Mouse (Mus musculus) 3T3-L1 (cell line): ENCODE measurements around the gene 1700028J19Rik.

Experiments used
- DNase-seq: peaks from one replicate; pipeline ENCODE4 v3.0.0-alpha.2; 2015; ENCODE audit warnings: low read depth, low spot score

1700028J19Rik gene

GRCm38 (mm10) chr7:44246055-44246983 lies at the start of gene 1700028J19Rik, which contains the start of gene 2410002F23Rik:
Gene 1700028J19Rik (minus strand): TSS chr7:44246695.
Gene 2410002F23Rik (plus strand): TSS chr7:44246722.
- peak; percentile 82 for DNase-seq

- no peak for DNase-seq
Measured at GRCm38 (mm10) chr7:44291418-44291817, 44.9 kb upstream of the 1700028J19Rik start.

GRCm38 (mm10) chr7:44290986-44291385 lies 44.5 kb upstream of the 1700028J19Rik start:
- DNase-seq = no peak

GRCm38 (mm10) chr7:44287760-44288159 lies 41.3 kb upstream of the 1700028J19Rik start:
- no peak for DNase-seq

- DNase-seq = no peak
Measured at GRCm38 (mm10) chr7:44281586-44281985, 35.1 kb upstream of the 1700028J19Rik start.

- no peak for DNase-seq
Measured at GRCm38 (mm10) chr7:44280959-44281358, 34.5 kb upstream of the 1700028J19Rik start.

- peak; percentile 41 for DNase-seq
Measured at GRCm38 (mm10) chr7:44277250-44277622, 30.7 kb upstream of the 1700028J19Rik start.

- DNase-seq = no peak
Measured at GRCm38 (mm10) chr7:44276461-44277249, 30.2 kb upstream of the 1700028J19Rik start.

- DNase-seq = no peak
Measured at GRCm38 (mm10) chr7:44275546-44275945, 29.1 kb upstream of the 1700028J19Rik start.

GRCm38 (mm10) chr7:44274096-44274495 lies 27.6 kb upstream of the 1700028J19Rik start:
- DNase-seq = no peak

- DNase-seq = no peak
Measured at GRCm38 (mm10) chr7:44273446-44273845, 27.0 kb upstream of the 1700028J19Rik start.

GRCm38 (mm10) chr7:44272546-44272945 lies 26.1 kb upstream of the 1700028J19Rik start:
- DNase-seq = no peak

GRCm38 (mm10) chr7:44271309-44271708 lies 24.8 kb upstream of the 1700028J19Rik start:
- peak; percentile 71 for DNase-seq

- DNase-seq = no peak
Measured at GRCm38 (mm10) chr7:44269397-44269796, 22.9 kb upstream of the 1700028J19Rik start.

GRCm38 (mm10) chr7:44268117-44268516 lies 21.6 kb upstream of the 1700028J19Rik start:
- DNase-seq = no peak

GRCm38 (mm10) chr7:44262791-44263643 lies 16.5 kb upstream of the 1700028J19Rik start:
- DNase-seq = peak; percentile 93

- no peak for DNase-seq
Measured at GRCm38 (mm10) chr7:44261147-44261546, 14.7 kb upstream of the 1700028J19Rik start, which contains the start of gene Gm15517. Gene Gm15517 (plus strand): TSS chr7:44261447.

- peak; percentile 26 for DNase-seq
Measured at GRCm38 (mm10) chr7:44260410-44260809, 13.9 kb upstream of the 1700028J19Rik start.

GRCm38 (mm10) chr7:44257278-44257677 lies 10.8 kb upstream of the 1700028J19Rik start, which contains the start of gene Acp4:
Gene Acp4 (minus strand): TSS chr7:44257378.
- DNase-seq = no peak

- no peak for DNase-seq
Measured at GRCm38 (mm10) chr7:44254930-44255329, 8.4 kb upstream of the 1700028J19Rik start.

GRCm38 (mm10) chr7:44253023-44253616 lies 6.6 kb upstream of the 1700028J19Rik start:
- no peak for DNase-seq
